Mouse (Mus musculus): ENCODE results near the gene Magi1.

Gene Magi1

GRCm38 (mm10) chr6:94158119-94158848, 125.4 kb downstream of the Magi1 start:
- DNase-seq (ENCODE audit: low spot score), result peak; percentile 60

- DNase-seq (ENCODE audit: low spot score), result no peak
Measured at GRCm38 (mm10) chr6:94155996-94156395, 127.7 kb downstream of the Magi1 start.

GRCm38 (mm10) chr6:94154854-94155601, 128.7 kb downstream of the Magi1 start:
- DNase-seq (ENCODE audit: low spot score), result no peak

DNA sequence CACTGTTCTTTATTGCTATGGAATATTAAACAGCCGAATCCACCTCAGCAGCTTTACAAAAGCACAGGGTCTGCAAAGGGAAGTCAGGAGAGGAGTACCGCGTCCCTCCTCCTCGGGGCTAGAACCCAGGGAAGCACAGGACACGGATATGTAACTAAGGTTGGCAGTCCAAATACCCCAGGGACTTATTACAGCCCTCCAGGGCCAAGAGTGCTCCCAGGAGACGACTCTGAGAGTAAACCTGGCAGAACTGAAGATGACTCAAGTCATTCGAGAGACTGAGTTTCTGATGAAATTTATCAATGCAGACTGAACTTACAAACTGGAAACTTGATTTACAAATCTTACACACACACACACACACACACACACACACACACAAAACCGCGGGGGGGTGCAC, 130.8 kb downstream of the Magi1 start:
- DNase-seq (ENCODE audit: low spot score), result peak; percentile 45

DNA sequence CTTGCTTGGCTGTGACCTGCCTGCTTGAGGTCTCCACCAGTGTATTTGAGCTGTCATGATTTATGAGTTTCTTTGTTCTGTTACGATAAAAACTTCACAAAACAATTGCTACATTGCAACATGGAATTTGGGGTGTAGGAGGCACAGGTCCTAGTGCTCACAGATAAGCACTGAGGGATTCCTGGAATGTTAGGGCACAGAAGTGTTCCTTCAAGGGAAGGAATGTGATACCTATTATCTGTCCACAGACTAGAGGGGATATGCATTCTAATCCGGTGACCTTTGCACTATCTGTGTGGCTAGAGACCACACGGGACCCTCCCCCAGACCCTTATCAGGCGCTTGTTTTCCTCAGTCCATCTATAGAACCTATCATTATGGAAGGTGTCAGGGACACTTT, 132.8 kb downstream of the Magi1 start:
- DNase-seq (ENCODE audit: low spot score), result no peak

GRCm38 (mm10) chr6:94149800-94150199, 133.9 kb downstream of the Magi1 start:
- no peak for DNase-seq (ENCODE audit: low spot score)

DNA sequence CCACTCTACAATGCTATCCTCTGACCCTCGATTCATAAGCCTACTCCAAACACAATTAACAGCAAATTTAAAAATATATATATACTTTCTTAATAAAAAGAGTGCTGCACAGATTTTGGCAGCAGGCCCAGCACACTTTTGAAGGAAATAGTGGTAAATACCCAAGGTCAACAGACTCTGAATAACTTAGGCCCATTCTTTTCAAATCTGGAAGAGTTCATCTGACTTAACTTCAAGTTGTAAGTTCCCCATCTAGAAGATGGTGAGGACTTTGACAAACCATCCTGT, 137.6 kb downstream of the Magi1 start:
- DNase-seq (ENCODE audit: low spot score), result no peak

DNA sequence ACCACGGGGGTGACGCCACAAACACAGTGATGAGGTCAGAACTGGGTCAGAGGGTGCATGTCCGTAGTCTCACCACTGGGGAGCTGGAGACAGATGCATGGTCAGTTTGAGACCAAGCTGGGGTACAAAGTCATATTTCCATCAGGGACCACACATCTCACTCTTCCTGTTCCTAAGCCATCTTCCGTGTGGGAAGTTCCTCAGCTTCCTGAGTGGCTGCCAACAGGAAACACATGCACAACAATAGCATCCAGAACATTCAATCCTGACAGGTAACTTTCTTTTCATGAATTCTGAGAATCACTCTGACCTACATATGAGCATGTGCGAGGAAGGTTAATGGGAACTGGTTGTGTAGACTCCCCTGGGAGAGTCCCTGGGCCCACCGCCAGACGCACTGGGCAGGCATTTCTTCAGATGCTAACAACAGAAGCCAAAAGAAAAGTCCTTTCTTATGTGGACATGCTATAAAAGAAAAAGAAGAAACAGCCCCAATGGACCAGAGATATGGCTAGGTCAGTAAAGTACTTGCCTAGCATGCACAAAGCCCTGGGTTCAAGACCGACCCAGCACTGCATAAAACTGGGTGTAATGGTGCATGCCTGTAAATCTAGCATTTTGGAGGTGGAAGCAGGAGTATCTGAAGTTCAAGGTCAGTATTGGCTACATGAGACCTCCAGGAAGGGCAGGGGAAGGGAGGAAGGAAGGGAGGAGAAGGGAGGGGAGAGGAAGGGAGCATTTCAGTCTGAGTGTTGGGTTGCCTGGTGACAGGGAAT, 138.1 kb downstream of the Magi1 start:
- DNase-seq (ENCODE audit: low spot score), result peak; percentile 46

GRCm38 (mm10) chr6:94142493-94142892, 141.2 kb downstream of the Magi1 start:
- peak; percentile 36 for DNase-seq (ENCODE audit: low spot score)

DNA sequence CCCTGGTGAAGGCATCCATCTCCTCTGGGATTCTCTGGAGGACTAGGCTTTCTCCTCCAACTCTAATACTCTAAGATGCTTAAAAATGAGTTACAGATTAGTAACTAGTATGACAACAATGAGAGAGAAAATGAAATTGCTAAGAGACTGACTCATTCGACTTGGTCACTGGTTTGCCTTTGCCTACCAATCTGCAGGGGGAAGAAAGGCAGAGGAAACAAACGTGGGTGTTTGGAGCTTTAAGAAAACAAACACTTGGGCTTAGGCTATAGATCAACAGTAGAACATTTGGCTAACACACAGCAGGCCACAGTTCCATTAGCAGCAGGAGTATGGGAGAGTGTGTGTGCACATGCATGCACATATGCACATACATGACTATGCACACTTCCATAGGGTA, 142.2 kb downstream of the Magi1 start:
- DNase-seq (ENCODE audit: low spot score), result no peak

GRCm38 (mm10) chr6:94139952-94140414, 143.7 kb downstream of the Magi1 start:
- no peak for DNase-seq (ENCODE audit: low spot score)

DNA sequence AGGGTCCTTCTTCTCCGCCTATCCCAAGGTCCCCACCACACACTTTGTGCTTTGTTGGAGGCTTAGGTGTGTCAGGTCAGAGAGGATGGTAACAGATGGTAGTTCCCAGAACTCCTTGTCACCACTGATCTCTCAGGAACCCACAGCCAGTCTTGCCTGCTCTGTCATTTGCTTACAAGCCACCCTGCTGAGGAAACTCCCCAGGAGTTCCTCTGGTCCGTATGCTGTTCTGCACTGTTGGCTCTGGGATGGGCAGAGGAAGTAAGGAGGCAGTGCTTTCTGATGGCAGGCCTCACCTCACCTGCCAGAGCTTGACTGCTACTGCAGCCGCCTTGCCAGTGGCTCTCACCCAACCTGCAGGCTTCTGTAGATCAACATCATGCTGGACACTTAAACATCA, 147.0 kb downstream of the Magi1 start:
- no peak for DNase-seq (ENCODE audit: low spot score)

GRCm38 (mm10) chr6:94134159-94134558, 149.6 kb downstream of the Magi1 start:
- no peak for DNase-seq (ENCODE audit: low spot score)

DNA sequence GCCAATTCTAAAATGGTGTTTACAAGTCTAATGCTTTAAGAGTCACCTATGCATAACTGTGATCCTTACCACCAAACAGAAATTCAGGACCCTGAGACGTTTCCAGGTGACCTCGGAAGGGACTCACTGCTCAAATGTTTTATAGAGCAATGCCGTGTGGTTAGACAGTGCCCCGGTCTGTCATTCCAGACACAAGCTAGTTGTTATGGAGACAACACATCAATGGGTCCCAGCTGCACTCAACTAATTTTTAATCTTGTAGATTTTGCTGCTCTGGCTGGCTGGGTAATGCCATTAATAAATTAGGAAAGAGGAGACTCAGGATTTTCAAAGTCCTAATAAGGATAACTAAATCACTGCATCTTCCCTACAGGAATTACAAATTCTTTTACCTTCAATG, 151.7 kb downstream of the Magi1 start:
- DNase-seq (ENCODE audit: low spot score), result peak; percentile 56

- DNase-seq (ENCODE audit: low spot score), result no peak
Measured at GRCm38 (mm10) chr6:94130389-94130788, 153.3 kb downstream of the Magi1 start.

DNA sequence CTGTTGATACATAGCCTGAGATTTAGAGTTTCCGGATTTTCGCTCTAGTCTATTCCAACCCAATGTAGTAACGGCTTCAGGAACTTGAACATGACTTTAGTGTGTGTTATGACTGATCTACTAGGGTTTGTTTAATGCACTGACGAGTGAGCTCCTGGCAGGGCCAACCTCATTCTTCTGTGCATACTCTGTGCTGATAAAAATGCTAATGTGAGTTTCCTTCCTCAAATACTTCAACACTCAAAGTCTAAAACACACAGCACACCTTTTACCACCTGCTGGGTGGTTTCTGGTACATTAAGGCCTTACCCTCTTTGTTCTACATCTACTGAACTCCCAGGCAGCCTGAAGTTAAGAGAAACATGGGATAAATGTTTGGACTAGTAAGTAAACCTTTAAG, 157.0 kb downstream of the Magi1 start:
- no peak for DNase-seq (ENCODE audit: low spot score)

GRCm38 (mm10) chr6:94125144-94125543, 158.6 kb downstream of the Magi1 start:
- DNase-seq (ENCODE audit: low spot score), result no peak

GRCm38 (mm10) chr6:94124279-94124678, 159.4 kb downstream of the Magi1 start:
- DNase-seq (ENCODE audit: low spot score), result peak; percentile 56

DNA sequence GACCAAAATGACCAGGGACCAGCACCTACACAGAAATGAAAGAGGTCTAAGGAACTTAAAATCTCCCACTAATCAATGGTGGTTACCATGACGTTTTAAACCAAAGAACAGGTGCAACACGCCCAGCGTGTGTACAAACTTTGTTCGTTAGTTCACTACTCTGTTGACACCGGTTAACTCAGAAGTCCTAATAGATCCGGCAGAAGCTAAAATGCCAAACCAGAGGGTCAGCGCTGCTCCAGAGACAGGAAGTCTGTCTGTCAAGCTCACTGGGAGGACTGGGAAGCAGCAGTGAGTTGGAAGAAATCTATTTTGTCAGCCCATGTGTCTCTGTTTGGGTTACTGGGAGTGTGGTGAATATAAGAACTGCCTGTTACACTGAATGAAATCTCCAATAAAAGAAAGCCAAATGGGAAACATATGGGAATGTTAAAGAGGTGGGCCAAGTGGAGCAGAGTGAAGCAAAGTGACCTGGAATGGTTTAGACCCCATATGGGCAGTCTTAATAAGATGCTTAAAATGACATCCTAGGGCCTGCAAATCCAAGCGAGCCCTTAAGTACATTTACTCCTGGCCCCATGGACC, 161.1 kb downstream of the Magi1 start:
- no peak for DNase-seq (ENCODE audit: low spot score)

DNA sequence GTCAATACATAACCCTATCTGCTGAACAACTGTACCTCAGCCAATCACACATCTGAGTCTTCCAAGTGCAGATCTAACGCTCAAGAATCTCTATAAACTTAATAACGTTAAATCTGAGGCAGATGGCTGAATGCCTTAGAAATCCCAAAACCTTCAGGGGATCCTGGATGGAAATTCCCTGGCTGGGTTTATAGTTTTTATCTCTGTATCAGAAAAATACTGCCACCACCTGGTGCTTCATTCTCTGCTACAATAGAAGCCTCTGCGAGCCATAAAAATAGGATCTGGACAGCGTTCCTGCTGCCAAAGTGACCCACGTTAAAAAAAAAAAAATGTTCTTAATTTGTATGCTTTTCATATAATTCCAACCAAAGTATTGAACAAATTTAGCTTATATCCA, 162.2 kb downstream of the Magi1 start:
- DNase-seq (ENCODE audit: low spot score), result peak; percentile 48

DNA sequence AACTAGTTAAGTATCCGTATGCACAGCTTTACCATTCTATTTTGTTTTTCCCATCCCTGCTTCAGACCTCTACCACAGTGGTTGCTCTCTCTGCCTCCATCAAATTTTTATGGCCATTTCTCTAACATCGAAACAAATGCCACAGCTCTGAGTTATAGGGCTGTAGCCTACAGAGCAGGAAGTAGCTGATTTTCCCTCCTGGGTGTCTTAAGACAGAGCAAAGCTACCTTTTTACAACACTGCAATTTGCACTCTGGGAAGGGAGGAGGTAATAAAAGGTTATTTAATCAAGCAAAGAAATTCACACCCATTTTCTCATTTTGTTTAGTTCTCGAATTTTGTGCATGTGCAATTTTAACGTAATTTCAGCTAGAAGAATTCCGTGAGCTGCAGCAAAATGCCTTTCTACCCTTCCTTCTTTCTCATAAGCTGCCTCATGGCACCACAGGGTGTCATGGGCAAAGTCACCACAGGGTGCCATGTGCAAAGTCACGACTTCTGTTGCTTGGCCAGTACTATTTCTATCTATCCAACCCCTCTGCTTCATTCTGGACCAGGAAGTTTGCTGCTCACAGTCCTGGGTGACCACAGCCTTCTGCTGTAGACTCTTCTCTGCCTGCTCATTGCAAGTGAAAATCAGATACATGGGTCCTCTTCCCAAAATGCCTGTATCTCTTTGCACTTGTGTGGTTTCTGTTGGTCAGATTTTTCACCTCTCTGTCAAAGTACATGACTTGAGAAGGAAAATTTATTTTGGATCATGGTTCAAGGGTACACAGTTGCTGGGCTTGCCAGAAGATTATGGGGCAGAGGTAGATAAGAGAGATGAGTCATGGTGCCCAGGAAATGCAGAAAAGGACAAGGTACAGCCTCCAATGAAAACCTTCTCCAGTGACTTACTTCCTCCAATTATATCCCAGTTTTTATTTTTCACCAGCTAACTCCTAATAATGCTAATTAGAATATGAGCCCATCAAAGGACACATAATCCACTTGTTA, 167.0 kb downstream of the Magi1 start:
- DNase-seq (ENCODE audit: low spot score), result no peak
